Mouse (Mus musculus) adrenal gland, postnatal 25 days (tissue): ENCODE data around the gene Aff1. TPM values are rescaled to one million over a fixed set of nuclear protein-coding genes. Genes with fewer than 3 reads are reported as not detected.

Experiments
- total RNA-seq: library from RNA; stranded (reverse); gene quantifications from 2 replicates; pipeline ENCODE4 v1.2.3, GENCODE M21; 2021

The Aff1 gene
- total RNA-seq, 1 experiment from 2014 or later, result 53.3 TPM

Other genes starting within 250 kb of the Aff1 start
- gene Slc10a6, start 63.0 kb upstream of the Aff1 start, total RNA-seq, result 1.1 and 1.4 TPM in 2 replicates
- gene 1700016H13Rik, start 36.4 kb upstream of the Aff1 start, total RNA-seq, result not detected in 2 replicates
- 19.7 and 25.4 TPM in 2 replicates for gene Klhl8, start 218.9 kb downstream of the Aff1 start, total RNA-seq